Mouse (Mus musculus): ENCODE results near the gene Gm10037.

DNA sequence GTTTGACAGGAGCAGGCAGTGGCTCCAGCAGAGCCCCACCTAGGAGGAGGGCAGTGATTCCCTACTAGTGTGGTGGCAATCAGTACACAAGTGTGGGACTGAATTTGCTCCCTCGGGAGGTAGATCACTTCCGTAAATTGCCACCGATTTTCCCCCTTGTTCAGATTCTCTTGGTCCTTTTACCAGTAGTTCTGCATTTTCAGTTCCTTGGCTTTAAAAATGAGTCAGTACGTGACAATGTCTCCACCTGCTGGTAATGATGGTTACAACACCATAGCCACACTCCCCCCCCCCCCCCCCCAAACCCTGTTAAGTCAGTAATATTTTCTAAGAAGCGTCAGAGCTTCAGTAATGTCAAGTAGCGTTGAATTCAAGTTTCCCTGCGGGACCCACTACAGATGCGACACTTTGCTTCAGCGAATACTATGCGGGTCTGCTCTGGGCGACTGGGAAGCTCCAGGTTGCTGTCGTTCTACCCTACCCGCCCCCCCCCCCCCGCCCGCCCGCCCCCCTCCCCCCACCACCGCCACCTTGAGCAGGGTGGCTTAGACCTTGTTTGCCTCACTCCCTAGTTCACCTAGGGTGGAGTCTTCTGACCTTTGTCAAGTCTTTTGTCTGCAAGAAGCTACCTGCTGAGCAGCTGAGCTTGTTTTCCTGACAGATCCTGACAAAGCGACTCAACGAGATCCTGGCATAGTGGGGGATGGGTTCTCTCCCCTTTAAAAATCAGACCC is 13.4 kb downstream of the Gm10037 start:
- peak; percentile 35 for TF ChIP-seq CTCF (IDR thresholded peaks at IDR 0.05; ENCODE audit: low read depth, low read length)
- TF ChIP-seq POLR2A (IDR thresholded peaks at IDR 0.05; ENCODE audit: extremely low read depth, insufficient read depth, low read length), result no peak
